Mouse (Mus musculus): ENCODE measurements at regions not wholly inside any gene's neighbourhood (a gene's known extent, or its start where the extent isn't known, plus 50 kb on each side); places are given as distances from the start of the nearest gene placed in this dataset.
"Not testable (repeated sequence)": the region's sequence is repeated elsewhere in the genome, so short reads cannot be mapped to it uniquely, and the experiment has no call there.

- ATAC-seq = no peak
- no peak for TF ChIP-seq CTCF (IDR thresholded peaks at IDR 0.05; ENCODE audit: low read depth)
- Histone ChIP-seq H3K9ac (ENCODE audit: low read depth, low read length) (no peak overlapping the region), H3K27ac (ENCODE audit: low read depth, low read length) (no peak overlapping the region), H3K4me3 (ENCODE audit: low read depth, low read length) (no peak overlapping the region), H3K27me3 (replicated peaks; ENCODE audit: control insufficient read depth, insufficient read depth, low read length) (no peaks in the 10 kb centered on the region), H3K36me3 (ENCODE audit: control insufficient read depth, insufficient read depth) (no peaks in the 10 kb centered on the region), H3K9me3 (ENCODE audit: control insufficient read depth) (no peaks in the 10 kb centered on the region), H3K4me1 (replicated peaks; ENCODE audit: control insufficient read depth, insufficient read depth, low read length) (no peaks in the 10 kb centered on the region), H3K4me2 (replicated peaks; ENCODE audit: low read depth) (no peak overlapping the region)
- 41% methylated on average over 5 of the region's 5 CpGs for WGBS
These were observed 126.3 kb upstream of the Ppp2r2d start for GRCm38 (mm10) chr7:138719608-138720007.

GRCm38 (mm10) chr7:138719115-138719514 is 126.8 kb upstream of the Ppp2r2d start:
- Histone ChIP-seq H3K27ac (ENCODE audit: low read depth, low read length) (no peak overlapping the region), H3K4me1 (replicated peaks; ENCODE audit: control insufficient read depth, insufficient read depth, low read length) (no peaks in the 10 kb centered on the region), H3K27me3 (replicated peaks; ENCODE audit: control insufficient read depth, insufficient read depth, low read length) (no peaks in the 10 kb centered on the region), H3K9me3 (ENCODE audit: control insufficient read depth) (no peaks in the 10 kb centered on the region), H3K4me2 (replicated peaks; ENCODE audit: low read depth) (no peak overlapping the region), H3K9ac (ENCODE audit: low read depth, low read length) (no peak overlapping the region), H3K4me3 (ENCODE audit: low read depth, low read length) (no peak overlapping the region), H3K36me3 (ENCODE audit: control insufficient read depth, insufficient read depth) (no peaks in the 10 kb centered on the region)
- ATAC-seq = no peak
- no peak for TF ChIP-seq CTCF (IDR thresholded peaks at IDR 0.05; ENCODE audit: low read depth)
- 53% methylated on average over 3 of the region's 3 CpGs for WGBS

GRCm38 (mm10) chr7:138714731-138715130 is 131.1 kb upstream of the Ppp2r2d start:
- Histone ChIP-seq H3K27ac (ENCODE audit: low read depth, low read length) (no peak overlapping the region), H3K36me3 (ENCODE audit: control insufficient read depth, insufficient read depth) (no peaks in the 10 kb centered on the region), H3K4me1 (replicated peaks; ENCODE audit: control insufficient read depth, insufficient read depth, low read length) (no peaks in the 10 kb centered on the region), H3K27me3 (replicated peaks; ENCODE audit: control insufficient read depth, insufficient read depth, low read length) (no peaks in the 10 kb centered on the region), H3K9ac (ENCODE audit: low read depth, low read length) (no peak overlapping the region), H3K4me2 (replicated peaks; ENCODE audit: low read depth) (no peak overlapping the region), H3K4me3 (ENCODE audit: low read depth, low read length) (no peak overlapping the region), H3K9me3 (ENCODE audit: control insufficient read depth) (no peaks in the 10 kb centered on the region)
- no peak for ATAC-seq
- TF ChIP-seq CTCF (IDR thresholded peaks at IDR 0.05; ENCODE audit: low read depth) = no peak
- 69% methylated on average over 1 of the region's 1 CpGs for WGBS

GRCm38 (mm10) chr7:138708373-138708772 is 137.5 kb upstream of the Ppp2r2d start:
- 59% methylated on average over 6 of the region's 6 CpGs for WGBS
- no peak for ATAC-seq
- Histone ChIP-seq H3K4me1 (replicated peaks; ENCODE audit: control insufficient read depth, insufficient read depth, low read length) (no peaks in the 10 kb centered on the region), H3K4me2 (replicated peaks; ENCODE audit: low read depth) (no peak overlapping the region), H3K4me3 (ENCODE audit: low read depth, low read length) (no peak overlapping the region), H3K36me3 (ENCODE audit: control insufficient read depth, insufficient read depth) (no peaks in the 10 kb centered on the region), H3K27ac (ENCODE audit: low read depth, low read length) (no peak overlapping the region), H3K27me3 (replicated peaks; ENCODE audit: control insufficient read depth, insufficient read depth, low read length) (no peaks in the 10 kb centered on the region), H3K9me3 (ENCODE audit: control insufficient read depth) (no peaks in the 10 kb centered on the region), H3K9ac (ENCODE audit: low read depth, low read length) (no peak overlapping the region)
- no peak for TF ChIP-seq CTCF (IDR thresholded peaks at IDR 0.05; ENCODE audit: low read depth)

GRCm38 (mm10) chr7:138699599-138699998 is 146.3 kb upstream of the Ppp2r2d start:
- not testable (repeated sequence) for H3K9me3 ChIP-seq (ENCODE audit: control insufficient read depth); H3K27ac ChIP-seq (ENCODE audit: low read depth, low read length); H3K4me2 ChIP-seq (replicated peaks; ENCODE audit: low read depth); H3K4me1 ChIP-seq (replicated peaks; ENCODE audit: control insufficient read depth, insufficient read depth, low read length); H3K9ac ChIP-seq (ENCODE audit: low read depth, low read length); H3K4me3 ChIP-seq (ENCODE audit: low read depth, low read length); H3K27me3 ChIP-seq (replicated peaks; ENCODE audit: control insufficient read depth, insufficient read depth, low read length); H3K36me3 ChIP-seq (ENCODE audit: control insufficient read depth, insufficient read depth); ATAC-seq
- WGBS = 32% methylated on average over 1 of the region's 1 CpGs

GRCm38 (mm10) chr7:138682161-138682560 is 163.7 kb upstream of the Ppp2r2d start:
- Histone ChIP-seq H3K9me3 (ENCODE audit: control insufficient read depth) (no peaks in the 10 kb centered on the region), H3K4me2 (replicated peaks; ENCODE audit: low read depth) (no peak overlapping the region), H3K9ac (ENCODE audit: low read depth, low read length) (no peak overlapping the region), H3K27ac (ENCODE audit: low read depth, low read length) (no peak overlapping the region), H3K36me3 (ENCODE audit: control insufficient read depth, insufficient read depth) (no peaks in the 10 kb centered on the region), H3K4me3 (ENCODE audit: low read depth, low read length) (no peak overlapping the region), H3K4me1 (replicated peaks; ENCODE audit: control insufficient read depth, insufficient read depth, low read length) (no peaks in the 10 kb centered on the region), H3K27me3 (replicated peaks; ENCODE audit: control insufficient read depth, insufficient read depth, low read length) (no peaks in the 10 kb centered on the region)
- TF ChIP-seq CTCF (IDR thresholded peaks at IDR 0.05; ENCODE audit: low read depth) = no peak
- WGBS = 54% methylated on average over 7 of the region's 7 CpGs
- no peak for ATAC-seq

- H3K36me3 ChIP-seq (ENCODE audit: control insufficient read depth, insufficient read depth) = no peaks in the 10 kb centered on the region
- no peak overlapping the region for H3K9ac ChIP-seq (ENCODE audit: low read depth, low read length)
- H3K27ac ChIP-seq (ENCODE audit: low read depth, low read length) = no peak overlapping the region
- no peak overlapping the region for H3K4me2 ChIP-seq (replicated peaks; ENCODE audit: low read depth)
- 83% methylated on average over 5 of the region's 5 CpGs for WGBS
- no peaks in the 10 kb centered on the region for H3K27me3 ChIP-seq (replicated peaks; ENCODE audit: control insufficient read depth, insufficient read depth, low read length)
- no peak for ATAC-seq
- H3K4me3 ChIP-seq (ENCODE audit: low read depth, low read length) = no peak overlapping the region
- H3K4me1 ChIP-seq (replicated peaks; ENCODE audit: control insufficient read depth, insufficient read depth, low read length) = no peaks in the 10 kb centered on the region
- H3K9me3 ChIP-seq (ENCODE audit: control insufficient read depth) = no peaks in the 10 kb centered on the region
- 0 out of 2 replicates have a peak, but pooled peaks have one; percentile 19 for TF ChIP-seq CTCF (IDR thresholded peaks at IDR 0.05; ENCODE audit: low read depth)
These were observed 165.3 kb upstream of the Ppp2r2d start for GRCm38 (mm10) chr7:138680530-138680929.
